Mouse (Mus musculus) MEL (cell line): ENCODE results near the gene Snap25. TPM values are rescaled to one million over a fixed set of nuclear protein-coding genes. Genes with fewer than 3 reads are reported as not detected.

Experiments
- DNase-seq: peaks from one replicate; pipeline ENCODE4 v3.0.0; 2011; ENCODE audit warnings: low read depth, low spot score
- H3K27ac ChIP-seq: 2 replicates; pipeline ENCODE4 v1.5.1; 2012; ENCODE audit warnings: low read depth, mild to moderate bottlenecking, control low read depth, low read length, moderate library complexity; ENCODE audit not compliant: control insufficient read depth
- H3K27me3 ChIP-seq, 2 experiments: fragments of 150-350 bp in 1 of 2; sonication (generic) in 1 of 2; 2 replicates each; pipeline ENCODE4 v1.6.1; 2012; ENCODE audit warnings: low read length in 2 of 2, mild to moderate bottlenecking in 2 of 2, improper control_type of control experiment in 1 of 2, moderate library complexity in 1 of 2; ENCODE audit not compliant: insufficient read depth in 2 of 2, control insufficient read depth in 1 of 2
- H3K36me3 ChIP-seq, 2 experiments: 2 replicates each; pipeline ENCODE4 v1.6.1; 2012 to 2014; ENCODE audit warnings: low read length in 2 of 2, improper control_type of control experiment in 1 of 2, inconsistent platforms in 1 of 2, mild to moderate bottlenecking in 1 of 2; ENCODE audit not compliant: insufficient read depth in 2 of 2, control insufficient read depth in 1 of 2
- H3K4me1 ChIP-seq, 2 experiments: fragments of 150-350 bp in 1 of 2; sonication (generic) in 1 of 2; 2 replicates each; pipeline ENCODE4 v1.6.1; 2012; ENCODE audit warnings: low read length in 2 of 2, improper control_type of control experiment in 1 of 2, mild to moderate bottlenecking in 1 of 2; ENCODE audit not compliant: insufficient read depth in 2 of 2, control insufficient read depth in 1 of 2
- H3K4me3 ChIP-seq, 2 experiments: fragments of 150-350 bp in 1 of 2; sonication (generic) in 1 of 2; 2 replicates each; pipeline ENCODE4 v1.5.1; 2012; ENCODE audit warnings: low read depth in 2 of 2, low read length in 2 of 2, mild to moderate bottlenecking in 2 of 2, moderate library complexity in 2 of 2, control low read depth in 1 of 2, improper control_type of control experiment in 1 of 2; ENCODE audit not compliant: control insufficient read depth in 1 of 2, insufficient read depth in 1 of 2
- H3K79me2 ChIP-seq: 2 replicates; pipeline ENCODE4 v1.6.1; 2012; ENCODE audit warnings: mild to moderate bottlenecking, low read length, moderate library complexity; ENCODE audit not compliant: control insufficient read depth, poor library complexity, insufficient read depth
- H3K9ac ChIP-seq: 2 replicates; pipeline ENCODE4 v1.6.1; 2012; ENCODE audit warnings: low read depth, mild to moderate bottlenecking, control low read depth, low read length, moderate library complexity; ENCODE audit not compliant: control insufficient read depth, poor library complexity, severe bottlenecking
- H3K9me3 ChIP-seq: fragments of 150-350 bp; sonication (generic); replicated peaks from 2 replicates; pipeline ENCODE4 v1.6.1; 2012; ENCODE audit warnings: mild to moderate bottlenecking, low read length, improper control_type of control experiment, moderate library complexity; ENCODE audit not compliant: insufficient read depth
- BHLHE40 ChIP-seq: IDR thresholded peaks from 2 replicates; pipeline ENCODE4 v1.6.1; 2012; ENCODE audit warnings: low read depth, mild to moderate bottlenecking, inconsistent platforms, low read length, improper control_type of control experiment, borderline replicate concordance
- CHD2 ChIP-seq: IDR thresholded peaks from 2 replicates; pipeline ENCODE4 v1.6.1; 2011; ENCODE audit warnings: low read length, improper control_type of control experiment
- CTCF ChIP-seq, 3 experiments: IDR thresholded peaks in 2 of 3; conservative IDR thresholded peaks in 1 of 3; 2 replicates each; pipeline ENCODE4 v1.5.1; 2011 to 2012; ENCODE audit warnings: low read length in 3 of 3, low read depth in 2 of 3, mild to moderate bottlenecking in 2 of 3, improper control_type of control experiment in 1 of 3, inconsistent platforms in 1 of 3, mixed read lengths in 1 of 3, moderate library complexity in 1 of 3; ENCODE audit not compliant: control insufficient read depth in 1 of 3, insufficient read depth in 1 of 3, poor library complexity in 1 of 3, severe bottlenecking in 1 of 3
- ELF1 ChIP-seq: IDR thresholded peaks from 2 replicates; pipeline ENCODE4 v1.6.1; 2014; ENCODE audit warnings: low read depth, mild to moderate bottlenecking, inconsistent platforms, low read length, improper control_type of control experiment, moderate library complexity
- EP300 ChIP-seq, 2 experiments: IDR thresholded peaks; 2 replicates each; pipeline ENCODE4 v1.6.1; 2011; ENCODE audit warnings: improper control_type of control experiment in 2 of 2, low read length in 2 of 2, low read depth in 1 of 2, mild to moderate bottlenecking in 1 of 2
- ETS1 ChIP-seq: IDR thresholded peaks from 2 replicates; pipeline ENCODE4 v1.6.1; 2012; ENCODE audit warnings: low read depth, mild to moderate bottlenecking, inconsistent platforms, low read length, improper control_type of control experiment, moderate library complexity
- GABPA ChIP-seq: IDR thresholded peaks from 2 replicates; pipeline ENCODE4 v1.6.1; 2012; ENCODE audit warnings: low read depth, mild to moderate bottlenecking, inconsistent platforms, low read length, improper control_type of control experiment, moderate library complexity
- JUND ChIP-seq: IDR thresholded peaks from 2 replicates; pipeline ENCODE4 v1.6.1; 2011; ENCODE audit warnings: low read depth, mild to moderate bottlenecking, improper control_type of control experiment, low read length
- KAT2A ChIP-seq: conservative IDR thresholded peaks from 2 replicates; pipeline ENCODE4 v1.6.1; 2012; ENCODE audit warnings: low read depth, low read length, improper control_type of control experiment, inconsistent platforms
- MAFK ChIP-seq: IDR thresholded peaks from 2 replicates; pipeline ENCODE4 v1.6.1; 2011; ENCODE audit warnings: low read depth, mild to moderate bottlenecking, low read length, improper control_type of control experiment, borderline replicate concordance
- MAX ChIP-seq: IDR thresholded peaks from 2 replicates; pipeline ENCODE4 v1.6.1; 2011; ENCODE audit warnings: low read length, improper control_type of control experiment
- MXI1 ChIP-seq: IDR thresholded peaks from 2 replicates; pipeline ENCODE4 v1.6.1; 2011; ENCODE audit warnings: mild to moderate bottlenecking, low read depth, low read length, improper control_type of control experiment
- MYC ChIP-seq: IDR thresholded peaks from 2 replicates; pipeline ENCODE4 v1.6.1; 2011; ENCODE audit warnings: low read depth, mild to moderate bottlenecking, low read length, improper control_type of control experiment, moderate library complexity
- NELFE ChIP-seq: IDR thresholded peaks from 2 replicates; pipeline ENCODE4 v1.6.1; 2011; ENCODE audit warnings: low read depth, low read length, improper control_type of control experiment
- NRF1 ChIP-seq: IDR thresholded peaks from 2 replicates; pipeline ENCODE4 v1.6.1; 2014; ENCODE audit warnings: low read depth, mild to moderate bottlenecking, inconsistent platforms, low read length, improper control_type of control experiment, moderate library complexity; ENCODE audit not compliant: poor library complexity, insufficient read depth, severe bottlenecking
- POLR2A ChIP-seq, 2 experiments: IDR thresholded peaks; 2 replicates each; pipeline ENCODE4 v1.6.1; 2011 to 2012; ENCODE audit warnings: low read length in 2 of 2, mild to moderate bottlenecking in 2 of 2, control low read depth in 1 of 2, improper control_type of control experiment in 1 of 2, low read depth in 1 of 2, moderate library complexity in 1 of 2; ENCODE audit not compliant: control insufficient read depth in 1 of 2, insufficient read depth in 1 of 2, poor library complexity in 1 of 2
- POLR2AphosphoS2 ChIP-seq: IDR thresholded peaks from 2 replicates; pipeline ENCODE4 v1.6.1; 2011; ENCODE audit warnings: low read length, improper control_type of control experiment
- POLR2AphosphoS5 ChIP-seq: IDR thresholded peaks from 2 replicates; pipeline ENCODE4 v1.6.1; 2012; ENCODE audit warnings: low read depth, borderline replicate concordance, mild to moderate bottlenecking, inconsistent platforms, low read length, moderate library complexity, mixed read lengths
- RAD21 ChIP-seq: IDR thresholded peaks from 2 replicates; pipeline ENCODE4 v1.6.1; 2011; ENCODE audit warnings: mild to moderate bottlenecking, low read depth, low read length, improper control_type of control experiment
- SMC3 ChIP-seq: IDR thresholded peaks from 2 replicates; pipeline ENCODE4 v1.6.1; 2011; ENCODE audit warnings: low read depth, low read length, improper control_type of control experiment
- TBP ChIP-seq: IDR thresholded peaks from 2 replicates; pipeline ENCODE4 v1.8.0; 2011; ENCODE audit warnings: low read depth, low read length, improper control_type of control experiment
- TCF12 ChIP-seq: IDR thresholded peaks from 2 replicates; pipeline ENCODE4 v1.6.1; 2014; ENCODE audit warnings: low read depth, mild to moderate bottlenecking, inconsistent platforms, low read length, improper control_type of control experiment, moderate library complexity
- UBTF ChIP-seq: IDR thresholded peaks from 2 replicates; pipeline ENCODE4 v1.6.1; 2012; ENCODE audit warnings: low read depth, mild to moderate bottlenecking, inconsistent platforms, low read length, improper control_type of control experiment, moderate library complexity, borderline replicate concordance; ENCODE audit not compliant: insufficient read depth
- USF2 ChIP-seq, 2 experiments: IDR thresholded peaks; 2 replicates each; pipeline ENCODE4 v1.6.1; 2011 to 2012; ENCODE audit warnings: improper control_type of control experiment in 2 of 2, low read length in 2 of 2, borderline replicate concordance in 1 of 2, inconsistent platforms in 1 of 2, low read depth in 1 of 2, mild to moderate bottlenecking in 1 of 2; ENCODE audit not compliant: insufficient read depth in 1 of 2
- ZC3H11A ChIP-seq: IDR thresholded peaks from 2 replicates; pipeline ENCODE4 v1.6.1; 2012; ENCODE audit warnings: low read depth, mild to moderate bottlenecking, inconsistent platforms, low read length, improper control_type of control experiment
- ZMIZ1 ChIP-seq: IDR thresholded peaks from 2 replicates; pipeline ENCODE4 v1.6.1; 2012; ENCODE audit warnings: low read depth, mild to moderate bottlenecking, inconsistent platforms, low read length, improper control_type of control experiment, moderate library complexity
- ZNF384 ChIP-seq: IDR thresholded peaks from 2 replicates; pipeline ENCODE4 v1.6.1; 2012; ENCODE audit warnings: low read depth, mild to moderate bottlenecking, inconsistent platforms, low read length, improper control_type of control experiment
- polyA plus RNA-seq, 2 experiments: library from polyadenylated mRNA; stranded (reverse) in 1 of 2; unstranded in 1 of 2; fragments of >175 nt in 1 of 2; fragments of >200 nt in 1 of 2; gene quantifications; 2 replicates each; pipeline versions ENCODE4 v1.2.1 to v1.2.4; 2012; ENCODE audit warnings: low replicate concordance in 2 of 2, low read depth in 1 of 2; ENCODE audit not compliant: insufficient read length in 2 of 2, insufficient read depth in 1 of 2, missing spikeins in 1 of 2
- total RNA-seq: library from RNA; depleted of rRNA; stranded (reverse); fragments of 300-350 nt; gene quantifications from 2 replicates; pipeline ENCODE4 v1.2.3, GENCODE M21; 2012

The Snap25 gene
- total and polyA plus RNA-seq, 3 experiments = not detected

DNA sequence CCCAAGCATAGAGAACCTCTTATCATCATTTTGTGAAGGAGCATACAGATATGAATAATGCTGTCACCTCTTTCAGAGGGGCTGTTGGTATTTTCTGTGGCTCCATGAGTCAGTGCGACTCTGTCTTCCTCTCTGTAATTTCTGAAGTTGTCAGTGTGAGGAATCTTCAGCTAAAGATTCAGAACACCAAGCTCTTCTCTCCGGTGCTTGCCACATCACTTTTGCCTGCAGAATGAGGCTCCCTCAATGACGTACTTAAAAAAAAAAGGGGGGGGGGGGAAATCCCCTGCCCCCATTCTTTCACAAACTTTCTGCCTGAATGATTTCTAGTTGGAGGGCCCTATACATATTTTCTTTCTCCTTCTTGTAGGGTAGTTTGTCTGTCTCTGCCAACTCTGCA, 2.1 kb upstream of the Snap25 start:
- H3K27ac ChIP-seq = no peak overlapping the region
- H3K36me3 ChIP-seq = no peaks in the 10 kb centered on the region
- H3K4me3 ChIP-seq = no peak overlapping the region
- H3K9me3 ChIP-seq = no peaks in the 10 kb centered on the region
- no peaks in the 10 kb centered on the region for H3K27me3 ChIP-seq
- no peak for DNase-seq
- H3K79me2 ChIP-seq = no peaks in the 10 kb centered on the region
- no peak overlapping the region for H3K9ac ChIP-seq
- H3K4me1 ChIP-seq = no peaks in the 10 kb centered on the region
- no peak for TF ChIP-seq MAX
- TF ChIP-seq MAFK = no peak
- no peak for TF ChIP-seq POLR2AphosphoS5
- no peak for TF ChIP-seq BHLHE40
- TF ChIP-seq GABPA = no peak
- TF ChIP-seq KAT2A = no peak
- TF ChIP-seq RAD21 = no peak
- TF ChIP-seq ETS1 = no peak
- no peak for TF ChIP-seq ZNF384
- TF ChIP-seq POLR2A (IDR thresholded peaks at IDR 0.05; ENCODE audit: control insufficient read depth in 1 of 2, insufficient read depth in 1 of 2, low read depth in 1 of 2, low read length in 2 of 2, poor library complexity in 1 of 2) = no peak
- TF ChIP-seq POLR2AphosphoS2 = no peak
- TF ChIP-seq ZC3H11A = no peak
- TF ChIP-seq SMC3 = no peak
- TF ChIP-seq ELF1 = no peak
- TF ChIP-seq CTCF (IDR thresholded peaks at IDR 0.05 in 2 of 3, conservative IDR thresholded peaks at IDR 0.05 in 1 of 3; ENCODE audit: control insufficient read depth in 1 of 3, insufficient read depth in 1 of 3, low read depth in 2 of 3, low read length in 3 of 3, poor library complexity in 1 of 3, severe bottlenecking in 1 of 3) = no peak
- no peak for TF ChIP-seq JUND
- TF ChIP-seq EP300 (IDR thresholded peaks at IDR 0.05; ENCODE audit: low read depth in 1 of 2, low read length in 2 of 2) = no peak
- TF ChIP-seq ZMIZ1 = no peak
- no peak for TF ChIP-seq UBTF

DNA sequence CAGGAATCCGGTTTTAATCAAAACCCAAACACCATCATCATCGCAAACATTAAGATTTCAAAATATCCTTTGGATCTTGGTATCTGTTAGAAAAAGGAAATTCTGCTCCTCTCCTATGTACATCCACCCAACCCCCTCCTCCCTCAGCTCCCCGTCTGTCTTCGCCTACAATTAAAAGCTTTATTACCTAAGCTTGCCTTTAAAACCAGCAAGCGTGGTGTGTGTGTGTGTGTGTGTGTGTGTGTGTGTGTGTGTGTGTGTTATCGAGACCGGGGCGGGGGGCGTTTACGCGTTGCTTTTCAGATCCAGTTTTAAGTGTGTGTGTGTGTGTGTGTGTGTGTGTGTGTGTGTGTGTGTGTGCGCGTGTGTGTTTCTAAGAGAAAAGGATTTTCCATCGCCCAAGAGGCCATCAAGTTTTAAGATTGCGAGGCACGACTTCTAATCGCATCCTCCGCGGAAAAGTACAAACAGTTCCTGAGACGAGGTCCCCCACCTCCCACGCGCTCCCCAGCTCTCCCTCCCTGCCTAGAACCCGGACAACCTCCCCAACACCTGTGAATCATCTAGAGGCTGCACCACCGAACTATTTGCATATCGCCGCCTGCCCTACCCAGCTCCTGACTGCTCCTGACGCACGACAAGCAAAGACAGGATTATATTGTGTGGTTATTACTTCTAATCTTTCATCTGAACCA, 1.4 kb upstream of the Snap25 start:
- H3K27me3 ChIP-seq = no peaks in the 10 kb centered on the region
- TF ChIP-seq CTCF (IDR thresholded peaks at IDR 0.05 in 2 of 3, conservative IDR thresholded peaks at IDR 0.05 in 1 of 3; ENCODE audit: control insufficient read depth in 1 of 3, insufficient read depth in 1 of 3, low read depth in 2 of 3, low read length in 3 of 3, poor library complexity in 1 of 3, severe bottlenecking in 1 of 3) (no peak), POLR2A (IDR thresholded peaks at IDR 0.05; ENCODE audit: control insufficient read depth in 1 of 2, insufficient read depth in 1 of 2, low read depth in 1 of 2, low read length in 2 of 2, poor library complexity in 1 of 2) (no peak), ETS1 (no peak), MAX (no peak), MXI1 (no peak), CHD2 (no peak), ELF1 (no peak), TCF12 (no peak), NRF1 (no peak), ZC3H11A (no peak), RAD21 (no peak), MYC (no peak), NELFE (no peak), USF2 (IDR thresholded peaks at IDR 0.05; ENCODE audit: borderline replicate concordance in 1 of 2, insufficient read depth in 1 of 2, low read depth in 1 of 2, low read length in 2 of 2) (no peak), GABPA (no peak), BHLHE40 (no peak), TBP (no peak)
- no peak overlapping the region for H3K27ac ChIP-seq
- no peak for DNase-seq
- H3K9ac ChIP-seq = no peak overlapping the region
- no peaks in the 10 kb centered on the region for H3K36me3 ChIP-seq
- H3K9me3 ChIP-seq = no peaks in the 10 kb centered on the region
- H3K4me1 ChIP-seq = no peaks in the 10 kb centered on the region
- H3K79me2 ChIP-seq = no peaks in the 10 kb centered on the region
- no peak overlapping the region for H3K4me3 ChIP-seq
